Mouse (Mus musculus) heart, adult 2 months (tissue): Measurements from ENCODE around the gene Hsh2d. TPM values are rescaled to one million over a fixed set of nuclear protein-coding genes. Genes with fewer than 3 reads are reported as not detected.

Source experiments
- DNase-seq, 2 experiments: peaks; one replicate each; pipeline ENCODE4 v3.0.0; 2021
- H3K27ac ChIP-seq: fragments of 200-600 bp; 2 replicates; pipeline ENCODE4 v1.8.1; 2022
- H3K27me3 ChIP-seq: fragments of 200-500 bp; 2 replicates; pipeline ENCODE4 v1.6.1; 2012; ENCODE audit warnings: mild to moderate bottlenecking, low read length, inconsistent platforms, mixed read lengths; ENCODE audit not compliant: control insufficient read depth, insufficient read depth
- H3K36me3 ChIP-seq: fragments of 200-500 bp; 2 replicates; pipeline ENCODE4 v1.6.1; 2012; ENCODE audit warnings: low read length, inconsistent platforms; ENCODE audit not compliant: control insufficient read depth, insufficient read depth
- H3K4me1 ChIP-seq: fragments of 200-500 bp; 2 replicates; pipeline ENCODE4 v1.6.1; 2011; ENCODE audit warnings: low read length; ENCODE audit not compliant: control insufficient read depth, insufficient read depth
- H3K4me3 ChIP-seq: fragments of 200-600 bp; 2 replicates; pipeline ENCODE4 v1.8.1; 2022
- H3K79me2 ChIP-seq: fragments of 200-500 bp; replicated peaks from 2 replicates; pipeline ENCODE4 v1.6.1; 2012; ENCODE audit warnings: mild to moderate bottlenecking, inconsistent platforms, low read length, moderate library complexity, mixed read lengths; ENCODE audit not compliant: control insufficient read depth, insufficient read depth
- H3K9ac ChIP-seq: fragments of 200-500 bp; 2 replicates; pipeline ENCODE4 v1.6.1; 2012; ENCODE audit warnings: low read depth, mild to moderate bottlenecking, control low read depth, inconsistent platforms, low read length, mixed read lengths
- CTCF ChIP-seq: fragments of 200-600 bp; IDR thresholded peaks from 2 replicates; pipeline ENCODE4 v1.8.1; 2022; ENCODE audit warnings: antibody characterized with exemption, mild to moderate bottlenecking, moderate library complexity
- EP300 ChIP-seq: fragments of 200-500 bp; IDR thresholded peaks from 2 replicates; pipeline ENCODE4 v1.6.1; 2011; ENCODE audit warnings: low read depth, low read length, control low read depth; ENCODE audit not compliant: insufficient read depth
- POLR2A ChIP-seq: fragments of 200-500 bp; IDR thresholded peaks from 2 replicates; pipeline ENCODE4 v1.6.1; 2011; ENCODE audit warnings: mild to moderate bottlenecking, low read depth, low read length, control low read depth; ENCODE audit not compliant: insufficient read depth
- WGBS: fragments of 180-500 bp; shearing (Covaris S2); methylation state at CpG from one replicate; pipeline ENCODE4 v1.1.7; 2018; 5-methylcytosine and 5-hydroxymethylcytosine counted together
- intact Hi-C: fragments of 180-260 bp; cut with DNase I; formaldehyde crosslinking; loops from one replicate; pipeline ENCODE4 v1.15.1; 2025
- long read RNA-seq: library from polyadenylated mRNA; stranded (forward); transcript quantifications from one replicate; pipeline ENCODE4 v2.0.0, GENCODE M21; 2021
- polyA plus RNA-seq: library from polyadenylated mRNA; depleted of rRNA; stranded (reverse); fragments of >200 nt; gene quantifications from 2 replicates; pipeline ENCODE4 v1.2.3, GENCODE M21; 2012; rRNA removed
- total RNA-seq, 2 experiments: library from RNA; stranded (reverse); gene quantifications; 2 replicates each; pipeline ENCODE4 v1.2.3; 2021

The Hsh2d gene
- total RNA-seq (not detected), polyA plus RNA-seq (0.18 and 0.55 TPM in 2 replicates)
- long read RNA-seq, partial matches to known transcripts, result 1 of 1 reads
- long read RNA-seq, other reads (novel, unspliced or antisense), result 0 of 1 reads

GRCm38 (mm10) chr8:72189417-72190214 is at the start of gene Hsh2d:
Hsh2d (plus strand) TSS chr8:72189638.
- H3K4me3 ChIP-seq, result no peak within 1 kb of the TSS
- no peak within 1 kb of the TSS for H3K27ac ChIP-seq
- H3K9ac ChIP-seq, result no peak within 1 kb of the TSS
- no peaks in the 10 kb centered on the region for H3K36me3 ChIP-seq
- no peaks in the 10 kb centered on the region for H3K4me1 ChIP-seq
- WGBS, result 55% methylated on average over 12 of the region's 12 CpGs
- TF ChIP-seq CTCF, result 0 out of 2 replicates have a peak, but pooled peaks have one; percentile 14
- no peak for TF ChIP-seq POLR2A
- no peaks in the 10 kb centered on the region for H3K27me3 ChIP-seq
- no peaks in the 10 kb centered on the region for H3K79me2 ChIP-seq
- intact Hi-C loops, result no loop called here
- DNase-seq, result peak in 1 of 2 experiments; percentile 51

GRCm38 (mm10) chr8:72143256-72143824 is 46.1 kb upstream of the Hsh2d start:
- peaks cover 16% of the 10 kb centered on the region for H3K4me1 ChIP-seq
- WGBS, result 70% methylated on average over 13 of the region's 13 CpGs

GRCm38 (mm10) chr8:72144345-72144975 is 45.0 kb upstream of the Hsh2d start:
- no peak overlapping the region for H3K27ac ChIP-seq
- no peak overlapping the region for H3K9ac ChIP-seq
- no peaks in the 10 kb centered on the region; the same call in 1 of the 2 replicates for H3K79me2 ChIP-seq
- DNase-seq, result peak in 1 of 2 experiments; percentile 18
- no peak for TF ChIP-seq CTCF
- no peak for TF ChIP-seq EP300
- TF ChIP-seq POLR2A, result no peak
- peaks cover 14% of the 10 kb centered on the region for H3K4me1 ChIP-seq
- H3K4me3 ChIP-seq, result no peak overlapping the region
- peaks cover 53% of the 10 kb centered on the region for H3K36me3 ChIP-seq
- no peaks in the 10 kb centered on the region for H3K27me3 ChIP-seq
- intact Hi-C loops, result no loop called here
- 63% methylated on average over 5 of the region's 5 CpGs for WGBS

More at GRCm38 (mm10) chr8:72143256-72143824, 46.1 kb upstream of the Hsh2d start:
- Histone ChIP-seq H3K9ac (no peak overlapping the region), H3K4me3 (no peak overlapping the region), H3K27ac (no peak overlapping the region), H3K27me3 (no peaks in the 10 kb centered on the region), H3K79me2 (peaks cover 2% of the 10 kb centered on the region; the same call in 1 of the 2 replicates), H3K36me3 (peaks cover 54% of the 10 kb centered on the region)
- intact Hi-C loops, result no loop called here
- TF ChIP-seq EP300, result no peak
- TF ChIP-seq POLR2A, result no peak
- TF ChIP-seq CTCF, result no peak
- no peak for DNase-seq

- 86% methylated on average over 3 of the region's 3 CpGs for WGBS
- peaks cover 56% of the 10 kb centered on the region for H3K36me3 ChIP-seq
- peaks cover 14% of the 10 kb centered on the region for H3K4me1 ChIP-seq
- TF ChIP-seq CTCF, result no peak
- no peak for TF ChIP-seq POLR2A
- TF ChIP-seq EP300, result no peak
- no peak overlapping the region for H3K4me3 ChIP-seq
- no peak overlapping the region for H3K9ac ChIP-seq
- H3K27ac ChIP-seq, result no peak overlapping the region
- no peaks in the 10 kb centered on the region for H3K27me3 ChIP-seq
- intact Hi-C loops, result no loop called here
- no peaks in the 10 kb centered on the region; the same call in 1 of the 2 replicates for H3K79me2 ChIP-seq
- DNase-seq, result peak in 1 of 2 experiments; percentile 17
These were observed 43.9 kb upstream of the Hsh2d start for GRCm38 (mm10) chr8:72145511-72145910.

- H3K9ac ChIP-seq, result no peak overlapping the region
- no peaks in the 10 kb centered on the region for H3K79me2 ChIP-seq
- intact Hi-C loops, result no loop called here
- 21% methylated on average over 1 of the region's 1 CpGs for WGBS
- DNase-seq, result no peak
- H3K27me3 ChIP-seq, result no peaks in the 10 kb centered on the region
- H3K4me3 ChIP-seq, result no peak overlapping the region
- no peak for TF ChIP-seq CTCF
- TF ChIP-seq EP300, result 0 out of 2 replicates have a peak, but pooled peaks have one; percentile 11
- 0 out of 2 replicates have a peak, but pooled peaks have one; percentile 14 for TF ChIP-seq POLR2A
- H3K36me3 ChIP-seq, result peaks cover 53% of the 10 kb centered on the region
- no peak overlapping the region for H3K27ac ChIP-seq
- H3K4me1 ChIP-seq, result peaks cover 14% of the 10 kb centered on the region
These were observed 43.4 kb upstream of the Hsh2d start for GRCm38 (mm10) chr8:72146056-72146455.

GRCm38 (mm10) chr8:72146556-72146955 is 42.9 kb upstream of the Hsh2d start:
- no peak overlapping the region for H3K9ac ChIP-seq
- peak overlapping the region; percentile 34 for H3K27ac ChIP-seq
- 73% methylated on average over 3 of the region's 3 CpGs for WGBS
- no peak for TF ChIP-seq POLR2A
- no peak for DNase-seq
- peaks cover 53% of the 10 kb centered on the region for H3K36me3 ChIP-seq
- no peak overlapping the region for H3K4me3 ChIP-seq
- intact Hi-C loops, result no loop called here
- no peaks in the 10 kb centered on the region for H3K79me2 ChIP-seq
- no peaks in the 10 kb centered on the region for H3K27me3 ChIP-seq
- peaks cover 15% of the 10 kb centered on the region for H3K4me1 ChIP-seq
